Mouse (Mus musculus) spleen, adult 2 months (tissue): Measurements from ENCODE around the gene Ddx24.

Source experiments
- CTCF ChIP-seq: fragments of 200-500 bp; IDR thresholded peaks from 2 replicates; pipeline ENCODE4 v1.5.1; 2011; ENCODE audit warnings: mild to moderate bottlenecking, inconsistent platforms; ENCODE audit not compliant: insufficient read depth, insufficient read length, insufficient replicate concordance; ENCODE audit errors: extremely low read depth
- POLR2A ChIP-seq: fragments of 200-500 bp; IDR thresholded peaks from 2 replicates; pipeline ENCODE4 v1.6.1; 2011; ENCODE audit warnings: low read depth, low read length, inconsistent platforms

DNA sequence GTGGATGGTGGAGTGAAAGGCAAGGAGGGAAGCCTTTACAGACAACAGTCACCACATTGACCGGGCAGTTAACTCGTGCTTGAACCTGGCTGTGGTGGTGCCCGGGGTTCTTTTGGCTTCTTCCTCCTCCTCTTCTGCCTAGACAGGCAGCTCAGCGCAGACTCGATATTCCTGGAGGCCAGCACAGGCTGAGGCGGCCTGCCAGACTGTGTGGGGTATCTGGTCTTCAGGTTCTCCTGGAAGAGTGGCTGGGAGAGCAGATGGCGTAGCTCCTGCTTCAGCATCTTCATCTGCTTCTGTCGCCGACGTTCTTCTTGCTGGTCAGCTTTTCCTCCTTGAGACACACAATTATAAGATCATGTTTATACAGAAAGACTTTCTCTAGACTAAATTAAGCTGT is 17.5 kb downstream of the Ddx24 start:
- TF ChIP-seq POLR2A (no peak), CTCF (no peak)
